Mouse (Mus musculus) spleen, adult 2 months (tissue): ENCODE results near the gene Klf15. TPM values are rescaled to one million over a fixed set of nuclear protein-coding genes. Genes with fewer than 3 reads are reported as not detected.

Experiments used
- DNase-seq, 2 experiments: peaks; one replicate each; pipeline versions ENCODE4 v3.0.0 to v3.0.0-alpha.2; 2012 to 2021; ENCODE audit warnings: low spot score in 2 of 2, low read depth in 1 of 2
- H3K27ac ChIP-seq: fragments of 200-500 bp; 2 replicates; pipeline ENCODE4 v1.5.1; 2012; ENCODE audit warnings: low read length, inconsistent platforms; ENCODE audit not compliant: insufficient read depth
- H3K27me3 ChIP-seq: fragments of 200-500 bp; 2 replicates; pipeline ENCODE4 v1.6.1; 2012; ENCODE audit warnings: mild to moderate bottlenecking, moderate library complexity, low read length, inconsistent platforms; ENCODE audit not compliant: control insufficient read depth, insufficient read depth
- H3K36me3 ChIP-seq: fragments of 200-500 bp; 2 replicates; pipeline ENCODE4 v1.6.1; 2012; ENCODE audit warnings: mild to moderate bottlenecking, low read length, inconsistent platforms; ENCODE audit not compliant: control insufficient read depth, insufficient read depth
- H3K4me1 ChIP-seq: fragments of 200-500 bp; 2 replicates; pipeline ENCODE4 v1.6.1; 2011; ENCODE audit warnings: inconsistent platforms; ENCODE audit not compliant: control insufficient read depth, insufficient read depth, insufficient read length
- H3K4me3 ChIP-seq: fragments of 200-500 bp; 2 replicates; pipeline ENCODE4 v1.5.1; 2011; ENCODE audit warnings: mild to moderate bottlenecking, inconsistent platforms; ENCODE audit not compliant: insufficient read depth, insufficient read length; ENCODE audit errors: extremely low read depth
- CTCF ChIP-seq: fragments of 200-500 bp; IDR thresholded peaks from 2 replicates; pipeline ENCODE4 v1.5.1; 2011; ENCODE audit warnings: mild to moderate bottlenecking, inconsistent platforms; ENCODE audit not compliant: insufficient read depth, insufficient read length, insufficient replicate concordance; ENCODE audit errors: extremely low read depth
- POLR2A ChIP-seq: fragments of 200-500 bp; IDR thresholded peaks from 2 replicates; pipeline ENCODE4 v1.6.1; 2011; ENCODE audit warnings: low read depth, low read length, inconsistent platforms
- WGBS: fragments of 180-500 bp; shearing (Covaris S2); methylation state at CpG from one replicate; pipeline ENCODE4 v1.1.7; 2018; 5-methylcytosine and 5-hydroxymethylcytosine counted together
- polyA plus RNA-seq: library from polyadenylated mRNA; depleted of rRNA; stranded (reverse); fragments of >200 nt; gene quantifications from 2 replicates; pipeline ENCODE4 v1.2.3, GENCODE M21; 2012

Klf15 gene
- polyA plus RNA-seq, 1 experiment: 9.7 TPM

DNA sequence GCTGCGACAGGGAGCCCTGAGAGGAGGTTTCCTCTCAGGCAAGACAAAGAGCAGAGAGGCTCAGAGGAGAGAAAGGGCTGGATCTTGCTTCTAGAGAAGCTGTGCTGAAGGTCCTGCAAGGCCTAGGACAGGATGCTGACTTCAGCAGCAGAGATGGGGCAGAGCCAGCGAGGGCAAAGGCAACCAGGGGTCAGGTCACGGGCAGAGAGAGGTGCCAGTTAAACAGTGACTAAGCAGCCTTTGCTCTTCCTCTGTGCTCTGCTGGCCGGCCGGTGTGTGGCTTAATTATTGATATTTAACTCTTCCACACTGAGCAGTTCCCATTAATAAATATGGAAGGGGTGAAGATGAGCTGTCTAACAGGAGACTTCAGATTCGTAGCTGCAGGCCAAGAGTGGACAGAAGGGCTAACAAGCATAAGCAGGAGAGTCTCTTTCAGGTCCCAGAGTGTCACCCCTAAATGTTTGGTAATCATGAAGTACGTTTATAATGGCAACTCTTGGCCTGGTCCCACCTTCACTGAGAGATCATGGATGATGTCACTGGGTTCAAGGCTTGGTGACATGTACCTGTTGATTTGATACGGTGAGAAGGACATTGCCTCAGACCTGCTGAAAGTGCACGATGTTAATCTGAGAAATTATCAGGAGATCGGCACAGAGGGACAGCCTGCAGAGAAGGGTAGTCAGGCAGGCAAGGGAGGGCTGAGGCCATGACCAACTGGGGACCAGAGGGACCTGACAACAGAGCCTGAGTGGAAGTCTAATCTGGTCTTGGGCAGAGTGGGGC is 29.8 kb downstream of the Klf15 start:
- Histone ChIP-seq H3K27ac (no peak overlapping the region), H3K4me3 (no peak overlapping the region), H3K4me1 (no peaks in the 10 kb centered on the region), H3K36me3 (no peaks in the 10 kb centered on the region), H3K27me3 (no peaks in the 10 kb centered on the region)
- no peak for DNase-seq
- WGBS: 77% methylated on average over 10 of the region's 10 CpGs
- TF ChIP-seq POLR2A (no peak), CTCF (no peak)

DNA sequence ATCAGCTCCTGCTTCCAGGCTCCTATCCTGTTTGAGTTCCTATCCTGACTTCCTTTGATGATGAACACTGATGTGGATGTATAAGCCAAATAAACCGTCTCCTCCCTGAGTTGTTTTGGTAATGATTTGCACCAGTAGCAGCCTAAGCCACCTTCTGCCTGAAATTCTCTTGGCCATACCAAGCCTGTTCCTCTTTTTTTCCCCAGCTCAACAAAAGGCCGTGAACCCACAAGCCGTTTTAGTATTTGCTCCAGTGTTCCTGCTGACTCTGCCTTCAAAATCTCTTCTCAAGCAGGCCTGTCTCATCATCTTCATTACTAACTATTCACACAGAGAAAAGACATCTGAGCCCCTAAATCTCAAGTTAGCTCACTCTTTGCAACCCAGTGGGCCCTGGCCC is 31.8 kb downstream of the Klf15 start:
- Histone ChIP-seq H3K36me3 (no peaks in the 10 kb centered on the region), H3K27ac (0 out of 2 replicates have a peak overlapping the region, but pooled peaks have one; percentile 42), H3K4me1 (no peaks in the 10 kb centered on the region), H3K4me3 (no peak overlapping the region), H3K27me3 (no peaks in the 10 kb centered on the region)
- DNase-seq: no peak
- TF ChIP-seq CTCF: no peak
- TF ChIP-seq POLR2A: no peak
- WGBS: 18% methylated on average over 3 of the region's 3 CpGs

DNA sequence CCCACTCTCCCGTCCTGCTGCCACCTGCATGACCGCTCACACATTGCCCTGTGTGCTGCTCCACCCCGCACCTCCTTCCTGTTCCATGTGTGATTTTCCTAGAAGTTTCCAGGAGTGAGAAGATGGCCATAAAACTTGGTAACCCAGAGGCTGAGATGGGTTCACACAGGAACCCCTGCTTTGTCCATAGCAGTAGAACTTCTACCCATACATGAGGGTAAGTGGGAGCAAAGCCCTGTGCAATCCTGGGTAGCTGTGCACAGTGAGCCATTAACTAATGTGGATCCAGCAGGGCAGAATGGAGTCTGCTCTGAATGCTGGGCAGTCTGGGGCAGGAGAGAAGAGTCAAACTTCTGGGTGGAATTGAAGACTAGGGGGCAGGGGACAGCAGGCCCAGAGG is 32.2 kb downstream of the Klf15 start:
- no peak for TF ChIP-seq CTCF
- TF ChIP-seq POLR2A: no peak
- WGBS: 82% methylated on average over 3 of the region's 3 CpGs
- H3K27ac ChIP-seq: 0 out of 2 replicates have a peak overlapping the region, but pooled peaks have one; percentile 42
- no peaks in the 10 kb centered on the region for H3K36me3 ChIP-seq
- H3K4me1 ChIP-seq: no peaks in the 10 kb centered on the region
- H3K27me3 ChIP-seq: no peaks in the 10 kb centered on the region
- H3K4me3 ChIP-seq: no peak overlapping the region
- no peak for DNase-seq

DNA sequence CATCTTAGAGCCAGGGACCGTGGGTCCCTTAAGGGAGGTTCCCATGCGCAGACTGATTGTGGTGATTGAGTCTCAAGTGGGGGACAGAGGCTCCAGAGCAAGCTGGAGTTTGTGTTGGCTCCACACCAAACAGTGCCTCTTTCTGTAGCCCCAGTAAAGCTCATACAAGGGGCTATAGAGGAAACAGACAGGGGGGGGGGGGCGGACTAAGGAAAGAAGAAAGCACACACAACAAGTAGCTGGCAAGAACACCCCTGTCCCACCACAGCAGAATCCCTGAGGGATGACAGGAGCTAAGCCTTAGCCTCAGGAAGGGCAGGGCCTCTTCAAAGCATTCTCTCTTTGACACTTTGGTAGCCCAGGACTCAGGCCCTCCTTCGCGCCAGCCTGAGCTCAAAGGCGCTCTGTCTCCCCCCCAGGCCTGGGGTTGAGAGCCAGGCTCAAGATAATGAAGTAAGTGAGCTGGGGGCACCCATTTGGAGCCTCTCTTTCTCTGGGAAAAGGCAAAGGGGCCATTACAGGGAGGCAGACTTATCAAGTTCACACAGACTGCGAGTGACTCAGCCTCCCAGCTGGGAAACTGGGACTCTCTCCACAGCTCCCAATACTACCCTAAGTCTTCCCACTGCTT is 33.0 kb downstream of the Klf15 start:
- DNase-seq: no peak
- H3K4me3 ChIP-seq: no peak overlapping the region
- no peaks in the 10 kb centered on the region for H3K27me3 ChIP-seq
- 83% methylated on average over 6 of the region's 7 CpGs for WGBS
- H3K27ac ChIP-seq: no peak overlapping the region
- H3K36me3 ChIP-seq: no peaks in the 10 kb centered on the region
- no peaks in the 10 kb centered on the region for H3K4me1 ChIP-seq
- TF ChIP-seq CTCF (no peak), POLR2A (no peak)

DNA sequence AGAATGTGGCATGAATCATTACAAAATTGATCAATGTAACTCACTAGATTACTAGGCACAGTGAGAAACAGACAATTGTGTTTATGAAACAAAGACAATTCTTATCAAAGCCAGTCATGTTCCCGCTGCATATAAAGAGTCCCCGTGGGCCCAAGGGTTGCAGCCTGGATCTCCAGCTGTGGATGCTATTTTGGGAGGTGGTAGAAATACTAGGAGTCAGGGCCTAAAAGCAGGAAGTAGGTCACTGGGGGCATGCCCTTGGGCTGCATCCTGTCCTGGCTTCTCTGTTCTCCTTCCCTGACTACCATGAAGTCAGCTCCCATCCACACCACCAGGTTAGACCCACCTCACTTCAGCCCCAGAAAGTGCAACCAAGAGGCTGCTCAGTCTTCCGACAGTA is 33.8 kb downstream of the Klf15 start:
- no peaks in the 10 kb centered on the region for H3K36me3 ChIP-seq
- WGBS: 70% methylated on average over 3 of the region's 3 CpGs
- H3K27ac ChIP-seq: no peak overlapping the region
- TF ChIP-seq POLR2A (no peak), CTCF (no peak)
- DNase-seq: no peak
- no peaks in the 10 kb centered on the region for H3K4me1 ChIP-seq
- H3K4me3 ChIP-seq: no peak overlapping the region
- H3K27me3 ChIP-seq: no peaks in the 10 kb centered on the region

DNA sequence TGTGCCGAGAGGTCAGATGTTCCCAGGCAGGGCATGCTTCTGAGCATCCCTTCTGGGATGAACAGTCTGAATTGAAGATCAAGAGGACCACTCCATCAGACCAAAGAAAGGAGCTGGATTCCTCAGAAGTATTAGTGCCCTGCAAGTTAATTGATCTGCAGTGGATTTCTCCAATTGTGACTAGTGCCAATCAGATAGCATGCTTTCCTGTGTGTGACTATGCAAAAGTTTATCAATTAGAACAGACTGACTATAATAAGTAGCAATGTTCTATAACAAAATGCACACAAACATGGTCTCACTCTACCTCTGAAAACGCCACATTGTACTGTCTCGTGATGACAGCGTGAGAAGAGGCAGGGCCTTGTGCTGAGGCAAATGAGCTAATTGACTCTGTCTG is 37.1 kb downstream of the Klf15 start:
- Histone ChIP-seq H3K36me3 (no peaks in the 10 kb centered on the region), H3K27ac (no peak overlapping the region), H3K27me3 (no peaks in the 10 kb centered on the region), H3K4me1 (no peaks in the 10 kb centered on the region), H3K4me3 (no peak overlapping the region)
- no peak for DNase-seq
- WGBS: 84% methylated on average over 4 of the region's 4 CpGs
- TF ChIP-seq POLR2A (no peak), CTCF (no peak)

DNA sequence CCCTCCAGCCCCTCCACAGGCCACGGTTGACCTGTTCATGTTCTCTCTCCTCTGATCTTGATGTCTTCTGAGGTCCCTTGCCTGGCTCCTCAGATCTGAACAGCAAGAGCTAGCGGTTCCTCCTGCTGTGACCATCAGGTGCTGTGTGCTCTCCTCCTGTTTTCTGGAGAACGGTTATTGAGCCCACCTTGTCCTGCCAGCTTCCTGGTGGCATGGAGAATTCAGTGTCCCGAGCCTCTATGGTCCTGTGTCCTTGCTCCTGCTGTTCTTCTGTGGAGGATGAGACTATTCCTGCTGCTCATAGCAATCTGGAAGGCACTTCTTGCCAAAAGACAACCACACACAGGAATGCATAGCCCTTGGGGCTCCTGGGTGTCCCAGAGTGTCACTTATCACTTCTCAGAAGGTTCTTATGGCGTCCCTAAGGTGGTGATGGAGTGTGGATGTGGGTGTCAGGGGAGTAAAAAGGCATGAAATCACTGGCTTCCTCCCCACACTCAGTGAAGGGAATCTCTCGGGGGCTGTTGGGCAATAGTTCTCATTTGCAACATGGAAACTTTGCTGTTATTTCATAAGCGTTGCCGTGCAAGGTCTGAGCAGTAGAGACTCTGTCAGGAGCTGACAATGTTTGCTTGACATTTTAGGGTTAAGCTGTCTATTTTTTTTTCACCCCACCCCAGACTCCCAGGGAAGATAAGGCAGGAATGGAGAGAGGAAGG is 39.0 kb downstream of the Klf15 start:
- DNase-seq: no peak
- Histone ChIP-seq H3K4me3 (no peak overlapping the region), H3K4me1 (no peaks in the 10 kb centered on the region), H3K27me3 (no peaks in the 10 kb centered on the region), H3K36me3 (no peaks in the 10 kb centered on the region), H3K27ac (no peak overlapping the region)
- 68% methylated on average over 8 of the region's 8 CpGs for WGBS
- TF ChIP-seq CTCF: no peak
- no peak for TF ChIP-seq POLR2A
